Mouse (Mus musculus): ENCODE data around the gene Ap1ar.

- TF ChIP-seq CTCF (IDR thresholded peaks at IDR 0.05; ENCODE audit: low read depth) (no peak), EP300 (IDR thresholded peaks at IDR 0.05; ENCODE audit: low read depth) (peak; percentile 67; the same call in 1 of the 2 replicates)
Observed at GRCm38 (mm10) chr3:127848088-127848808, 10.9 kb upstream of the Ap1ar start.

Measured in liver, embryonic 14.5 days (tissue).